Mouse (Mus musculus) forebrain, embryonic 16.5 days (tissue): ENCODE measurements around the gene Plch2. TPM values are rescaled to one million over a fixed set of nuclear protein-coding genes. Genes with fewer than 3 reads are reported as not detected.

Experiments used
- ATAC-seq: fragments of 200-750 bp; cut with Nextera tagmentation; 2 replicates; pipeline ENCODE4 v1.8.0; 2017; ENCODE audit warnings: mild to moderate bottlenecking, moderate library complexity
- H3K27ac ChIP-seq: fragments of 300-500 bp; sonication (generic); 2 replicates; pipeline ENCODE4 v1.5.1; 2014; ENCODE audit warnings: low read length, control low read depth
- H3K27me3 ChIP-seq: fragments of 300-500 bp; sonication (generic); replicated peaks from 2 replicates; pipeline ENCODE4 v1.6.1; 2014; ENCODE audit warnings: low read length; ENCODE audit not compliant: control insufficient read depth, insufficient read depth
- H3K36me3 ChIP-seq: fragments of 300-500 bp; sonication (generic); 2 replicates; pipeline ENCODE4 v1.6.1; 2014; ENCODE audit not compliant: control insufficient read depth, insufficient read depth
- H3K4me1 ChIP-seq: fragments of 300-500 bp; sonication (generic); replicated peaks from 2 replicates; pipeline ENCODE4 v1.6.1; 2014; ENCODE audit warnings: low read length; ENCODE audit not compliant: control insufficient read depth, insufficient read depth
- H3K4me2 ChIP-seq: fragments of 300-500 bp; sonication (generic); 2 replicates; pipeline ENCODE4 v1.6.1; 2014; ENCODE audit warnings: mild to moderate bottlenecking, low read length, control low read depth
- H3K4me3 ChIP-seq: fragments of 300-500 bp; sonication (generic); replicated peaks from 2 replicates; pipeline ENCODE4 v1.5.1; 2014; ENCODE audit warnings: mild to moderate bottlenecking, low read length, control low read depth
- H3K9ac ChIP-seq: fragments of 300-500 bp; sonication (generic); replicated peaks from 2 replicates; pipeline ENCODE4 v1.6.1; 2014; ENCODE audit warnings: low read depth, low read length, control low read depth
- H3K9me3 ChIP-seq: fragments of 300-500 bp; sonication (generic); 2 replicates; pipeline ENCODE4 v1.6.1; 2016; ENCODE audit warnings: low read length; ENCODE audit not compliant: control insufficient read depth
- WGBS: fragments of 180-500 bp; shearing (Covaris S2); extraction: QIAGEN DNeasy Blood & Tissue Kit; methylation state at CpG from one replicate; pipeline ENCODE4 v1.1.7; 2014; 5-methylcytosine and 5-hydroxymethylcytosine counted together
- polyA plus RNA-seq: library from polyadenylated mRNA; unstranded; fragments of >200 nt; fragmentation: Nextera tagmentation; extraction: Ambion mirVana; gene quantifications from 2 replicates; pipeline ENCODE4 v1.2.1, GENCODE M21; 2015

The Plch2 gene
- polyA plus RNA-seq, 1 experiment from 2014 or later, result 14.1 TPM

- H3K27ac ChIP-seq, result no peak overlapping the region
Observed at GRCm38 (mm10) chr4:155040696-155041095, 15.9 kb downstream of the Plch2 start.

DNA sequence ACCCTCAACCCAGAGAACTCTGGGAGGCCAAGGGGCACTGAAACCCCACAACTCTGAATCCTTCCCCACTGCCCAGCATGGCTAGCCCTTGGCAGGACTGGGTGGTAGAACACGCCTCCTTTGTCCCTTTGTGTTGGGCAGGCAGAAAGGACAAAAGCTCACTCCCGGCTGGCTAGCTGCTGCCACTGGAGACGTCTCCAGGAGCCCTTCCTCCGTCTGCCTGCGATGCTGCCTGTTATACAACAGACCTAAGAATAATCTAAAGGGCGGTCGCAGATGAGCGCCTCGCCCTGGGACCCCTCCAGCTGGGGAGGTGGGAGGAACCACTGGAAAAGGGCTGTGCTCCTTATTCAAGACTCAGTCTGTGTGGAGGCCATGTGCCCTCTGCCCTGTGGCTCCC, 16.4 kb downstream of the Plch2 start:
- Histone ChIP-seq H3K9ac (peak overlapping the region; percentile 38; the same call in 1 of the 2 replicates), H3K27me3 (peaks cover 21% of the 10 kb centered on the region), H3K4me2 (peak overlapping the region; percentile 20), H3K36me3 (no peaks in the 10 kb centered on the region), H3K4me3 (no peak overlapping the region), H3K4me1 (peaks cover 15% of the 10 kb centered on the region), H3K9me3 (no peaks in the 10 kb centered on the region), H3K27ac (no peak overlapping the region)
- 5% methylated on average over 9 of the region's 9 CpGs for WGBS
- peak; percentile 16; the same call in 1 of the 2 replicates for ATAC-seq

More at GRCm38 (mm10) chr4:155040696-155041095, 15.9 kb downstream of the Plch2 start:
- Histone ChIP-seq H3K4me1 (peaks cover 15% of the 10 kb centered on the region), H3K36me3 (no peaks in the 10 kb centered on the region), H3K27me3 (peaks cover 25% of the 10 kb centered on the region), H3K4me3 (no peak overlapping the region), H3K9ac (peak overlapping the region; percentile 38; the same call in 1 of the 2 replicates), H3K9me3 (no peaks in the 10 kb centered on the region), H3K4me2 (peak overlapping the region; percentile 20)
- 35% methylated on average over 6 of the region's 6 CpGs for WGBS
- no peak for ATAC-seq

DNA sequence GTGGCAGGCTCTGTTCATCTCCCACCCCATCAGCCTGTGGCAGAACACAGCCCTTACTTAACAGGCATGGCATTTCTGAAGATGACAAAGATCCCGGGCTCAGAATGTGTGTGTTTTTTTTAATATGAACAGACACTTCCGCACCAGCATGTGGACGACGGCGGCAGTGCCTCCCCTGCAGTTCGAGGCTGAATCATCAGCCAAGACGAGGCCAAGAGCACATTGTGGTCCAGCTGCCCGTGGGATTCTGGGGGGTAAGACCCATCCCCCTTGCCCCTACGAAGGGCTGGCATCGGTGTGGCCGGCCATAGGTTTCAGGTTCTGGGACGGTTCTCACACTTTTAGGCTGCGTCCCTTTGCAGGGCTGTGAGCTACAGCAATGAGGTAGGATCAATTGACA, 21.8 kb downstream of the Plch2 start:
- H3K4me2 ChIP-seq, result no peak overlapping the region
- H3K9ac ChIP-seq, result no peak overlapping the region
- H3K27me3 ChIP-seq, result no peaks in the 10 kb centered on the region
- no peak overlapping the region for H3K27ac ChIP-seq
- no peak for ATAC-seq
- 55% methylated on average over 13 of the region's 13 CpGs for WGBS
- no peaks in the 10 kb centered on the region for H3K9me3 ChIP-seq
- H3K4me3 ChIP-seq, result no peak overlapping the region
- H3K4me1 ChIP-seq, result peaks cover 7% of the 10 kb centered on the region
- no peaks in the 10 kb centered on the region for H3K36me3 ChIP-seq

DNA sequence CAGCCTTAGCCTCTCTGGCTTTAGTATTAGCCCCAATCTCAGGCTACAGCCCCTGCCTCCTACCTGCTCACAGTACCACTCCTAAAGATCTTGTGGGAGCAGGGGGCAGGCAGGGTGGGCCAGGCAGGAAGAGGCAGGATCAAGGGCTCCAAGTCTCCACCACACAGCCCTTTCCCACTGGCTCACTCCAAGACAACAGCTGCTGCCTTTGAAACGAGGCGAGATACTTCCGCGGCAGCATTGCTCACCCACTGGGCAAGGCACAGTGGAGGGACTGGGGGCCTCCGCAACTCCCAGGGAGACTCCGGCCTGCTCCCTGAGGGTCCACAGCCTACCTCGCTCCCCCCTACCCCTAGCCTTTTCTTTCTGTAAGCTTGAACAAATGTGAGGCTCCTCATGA, 22.4 kb downstream of the Plch2 start:
- 32% methylated on average over 7 of the region's 7 CpGs for WGBS
- H3K4me3 ChIP-seq, result no peak overlapping the region
- H3K27me3 ChIP-seq, result no peaks in the 10 kb centered on the region
- no peaks in the 10 kb centered on the region for H3K9me3 ChIP-seq
- H3K36me3 ChIP-seq, result no peaks in the 10 kb centered on the region
- no peak overlapping the region for H3K9ac ChIP-seq
- no peak overlapping the region for H3K4me2 ChIP-seq
- no peak overlapping the region for H3K27ac ChIP-seq
- H3K4me1 ChIP-seq, result peaks cover 7% of the 10 kb centered on the region
- no peak for ATAC-seq

- no peaks in the 10 kb centered on the region for H3K36me3 ChIP-seq
- H3K9me3 ChIP-seq, result no peaks in the 10 kb centered on the region
- H3K27ac ChIP-seq, result no peak overlapping the region
- no peak overlapping the region for H3K9ac ChIP-seq
- 31% methylated on average over 6 of the region's 6 CpGs for WGBS
- no peak for ATAC-seq
- no peak overlapping the region for H3K4me3 ChIP-seq
- H3K27me3 ChIP-seq, result no peaks in the 10 kb centered on the region
- no peak overlapping the region for H3K4me2 ChIP-seq
- H3K4me1 ChIP-seq, result peaks cover 7% of the 10 kb centered on the region
Observed at GRCm38 (mm10) chr4:155033115-155033514, 23.5 kb downstream of the Plch2 start.

DNA sequence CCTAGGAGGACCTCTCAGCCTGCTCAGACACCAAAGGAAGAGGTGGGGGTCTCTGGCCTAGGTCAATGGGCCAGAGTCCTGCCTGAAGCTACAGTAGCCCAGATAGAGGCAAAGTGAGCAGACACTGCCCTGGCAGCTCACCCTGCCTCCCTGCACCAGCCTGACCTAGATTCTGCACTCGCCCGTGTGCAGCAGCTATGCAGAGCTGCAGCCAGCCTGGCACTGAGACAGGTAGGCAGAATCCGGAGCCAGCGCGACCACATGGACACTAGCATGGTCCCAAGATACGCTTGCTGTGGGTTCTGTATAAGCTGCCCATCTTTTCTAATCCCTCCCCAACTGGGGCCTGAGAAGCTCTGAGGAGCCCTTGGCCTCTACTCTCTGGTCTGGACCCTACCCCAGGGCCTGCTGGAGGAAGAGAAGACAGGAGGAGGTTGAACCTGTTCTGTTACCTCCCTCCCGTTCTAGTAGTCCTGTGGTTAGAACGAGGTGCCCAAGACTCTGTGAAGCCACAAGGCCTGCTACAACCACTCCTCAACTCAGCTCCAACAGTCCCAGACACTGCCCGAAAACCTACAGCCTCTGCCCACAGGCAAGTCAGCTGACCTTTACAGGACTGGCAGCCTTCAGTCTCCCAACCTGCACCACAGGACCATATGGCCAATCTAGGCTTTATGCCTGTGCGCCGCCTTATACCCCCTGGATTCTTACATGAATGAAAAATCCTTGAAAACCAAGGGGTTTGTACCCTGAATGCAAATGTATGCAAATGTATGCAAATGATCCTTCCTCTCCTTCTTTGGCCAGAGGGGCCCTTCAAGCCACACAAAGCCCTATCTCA, 32.2 kb downstream of the Plch2 start:
- no peaks in the 10 kb centered on the region for H3K36me3 ChIP-seq
- peak; percentile 73 for ATAC-seq
- no peak overlapping the region for H3K4me3 ChIP-seq
- H3K27me3 ChIP-seq, result no peaks in the 10 kb centered on the region
- peak overlapping the region; percentile 49 for H3K27ac ChIP-seq
- H3K9ac ChIP-seq, result no peak overlapping the region
- no peaks in the 10 kb centered on the region for H3K9me3 ChIP-seq
- no peak overlapping the region for H3K4me2 ChIP-seq
- peaks cover 35% of the 10 kb centered on the region for H3K4me1 ChIP-seq
- 47% methylated on average over 11 of the region's 11 CpGs for WGBS

DNA sequence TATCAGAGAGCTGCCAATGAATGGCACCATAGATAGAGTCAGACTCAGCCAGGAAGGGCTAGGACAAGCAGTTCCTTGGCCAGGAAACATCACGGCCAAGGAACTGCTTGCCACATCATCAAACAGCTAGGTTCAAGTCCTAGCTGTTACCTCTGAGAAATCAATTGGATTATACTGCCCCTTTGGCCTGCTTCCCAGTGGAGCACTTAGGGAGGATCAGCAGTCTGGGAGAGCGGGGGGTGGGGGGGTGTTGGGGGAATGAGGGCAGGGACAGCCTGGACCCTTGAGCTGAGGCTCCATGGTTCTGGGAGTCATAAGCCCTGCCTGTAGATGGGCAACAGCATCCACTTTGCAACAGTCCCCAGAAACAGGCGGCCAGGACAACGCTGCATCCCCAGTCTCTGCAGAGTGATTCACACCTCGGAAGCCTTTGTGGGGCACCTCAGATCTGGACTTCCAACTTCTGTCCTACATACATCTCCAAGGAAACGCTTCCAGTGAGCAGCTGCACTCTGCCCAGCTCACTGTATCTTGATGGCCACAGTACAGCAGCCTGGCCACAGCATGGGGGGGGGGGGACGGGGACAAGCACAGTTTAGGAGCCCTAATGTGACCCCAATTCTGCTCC, 34.2 kb downstream of the Plch2 start:
- Histone ChIP-seq H3K9me3 (no peaks in the 10 kb centered on the region), H3K36me3 (no peaks in the 10 kb centered on the region), H3K4me1 (peaks cover 53% of the 10 kb centered on the region), H3K4me3 (no peak overlapping the region), H3K27me3 (no peaks in the 10 kb centered on the region), H3K4me2 (no peak overlapping the region), H3K9ac (no peak overlapping the region), H3K27ac (no peak overlapping the region)
- 67% methylated on average over 7 of the region's 7 CpGs for WGBS
- ATAC-seq, result no peak

- no peaks in the 10 kb centered on the region for H3K27me3 ChIP-seq
- no peak overlapping the region for H3K9ac ChIP-seq
Observed at GRCm38 (mm10) chr4:155020813-155021212, 35.8 kb downstream of the Plch2 start.

DNA sequence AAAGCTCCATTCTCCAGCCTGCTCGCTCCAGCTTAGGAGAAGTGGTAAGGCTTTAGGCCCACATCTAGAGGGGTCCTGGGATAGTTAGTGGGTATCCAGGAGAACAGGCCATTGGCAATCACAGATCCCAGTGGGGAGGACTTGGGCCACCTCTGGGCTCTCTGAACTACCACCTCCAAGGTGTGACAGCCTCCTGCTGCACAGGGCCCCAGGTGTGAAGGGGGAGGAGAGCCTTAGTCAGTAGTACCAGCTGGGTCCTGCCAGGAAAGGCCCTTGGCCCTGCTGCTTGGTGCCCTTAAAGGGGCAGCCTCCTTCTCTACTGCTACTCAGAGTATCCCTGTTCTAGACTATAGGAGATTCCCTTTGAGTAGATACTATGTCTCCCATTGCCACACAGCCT, 36.4 kb downstream of the Plch2 start:
- no peak for ATAC-seq
- 68% methylated on average over 1 of the region's 1 CpGs for WGBS

More at GRCm38 (mm10) chr4:155020813-155021212, 35.8 kb downstream of the Plch2 start:
- Histone ChIP-seq H3K4me3 (no peak overlapping the region), H3K36me3 (no peaks in the 10 kb centered on the region), H3K4me1 (peaks cover 60% of the 10 kb centered on the region), H3K4me2 (no peak overlapping the region), H3K27ac (no peak overlapping the region), H3K9me3 (no peaks in the 10 kb centered on the region)
- WGBS, result 33% methylated on average over 9 of the region's 9 CpGs
- no peak for ATAC-seq

More for the DNA sequence above, 36.4 kb downstream of the Plch2 start:
- H3K9me3 ChIP-seq, result no peaks in the 10 kb centered on the region
- no peak overlapping the region for H3K4me3 ChIP-seq
- H3K36me3 ChIP-seq, result no peaks in the 10 kb centered on the region
- peaks cover 58% of the 10 kb centered on the region for H3K4me1 ChIP-seq
- no peaks in the 10 kb centered on the region for H3K27me3 ChIP-seq
- H3K4me2 ChIP-seq, result no peak overlapping the region
- H3K9ac ChIP-seq, result no peak overlapping the region
- no peak overlapping the region for H3K27ac ChIP-seq
